Mouse (Mus musculus): ENCODE results near the gene Pick1. TPM values are rescaled to one million over a fixed set of nuclear protein-coding genes. Genes with fewer than 3 reads are reported as not detected.

Pick1 gene
- polyA plus RNA-seq, 1 experiment from 2014 or later = 24.5 TPM

Other genes starting within 250 kb of the Pick1 start
- 102 and 117 TPM in 2 replicates for gene H1f0, start 200.7 kb upstream of the Pick1 start, polyA plus RNA-seq (2014; fragmentation: Nextera tagmentation; extraction: Ambion mirVana)
- gene Galr3, start 187.3 kb upstream of the Pick1 start, polyA plus RNA-seq (2014; fragmentation: Nextera tagmentation; extraction: Ambion mirVana) = not detected in 2 replicates
- 20.2 and 23.0 TPM in 2 replicates for gene Ankrd54, start 166.3 kb upstream of the Pick1 start, polyA plus RNA-seq (2014; fragmentation: Nextera tagmentation; extraction: Ambion mirVana)
- 144 and 153 TPM in 2 replicates for gene Eif3l, start 154.0 kb upstream of the Pick1 start, polyA plus RNA-seq (2014; fragmentation: Nextera tagmentation; extraction: Ambion mirVana)
- gene Micall1, start 120.3 kb upstream of the Pick1 start, polyA plus RNA-seq (2014; fragmentation: Nextera tagmentation; extraction: Ambion mirVana) = 18.9 and 20.2 TPM in 2 replicates
- 271 and 299 TPM in 2 replicates for gene Polr2f, start 88.2 kb upstream of the Pick1 start, polyA plus RNA-seq (2014; fragmentation: Nextera tagmentation; extraction: Ambion mirVana)
- 5.6 and 8.4 TPM in 2 replicates for gene 1700088E04Rik, start 87.9 kb upstream of the Pick1 start, polyA plus RNA-seq (2014; fragmentation: Nextera tagmentation; extraction: Ambion mirVana)
- 0.63 and 0.80 TPM in 2 replicates for gene Sox10, start 63.9 kb upstream of the Pick1 start, polyA plus RNA-seq (2014; fragmentation: Nextera tagmentation; extraction: Ambion mirVana)
- gene Gm49486, start 218 bp downstream of the Pick1 start, polyA plus RNA-seq (2014; fragmentation: Nextera tagmentation; extraction: Ambion mirVana) = 0.63 and 0.84 TPM in 2 replicates
- 0.28 and 0.75 TPM in 2 replicates for gene Slc16a8, start 25.6 kb downstream of the Pick1 start, polyA plus RNA-seq (2014; fragmentation: Nextera tagmentation; extraction: Ambion mirVana)
- 9.1 and 13.9 TPM in 2 replicates for gene Baiap2l2, start 56.4 kb downstream of the Pick1 start, polyA plus RNA-seq (2014; fragmentation: Nextera tagmentation; extraction: Ambion mirVana)
- gene Pla2g6, start 99.2 kb downstream of the Pick1 start, polyA plus RNA-seq (2014; fragmentation: Nextera tagmentation; extraction: Ambion mirVana) = 10.9 and 11.7 TPM in 2 replicates
- 2.2 and 3.5 TPM in 2 replicates for gene Maff, start 117.4 kb downstream of the Pick1 start, polyA plus RNA-seq (2014; fragmentation: Nextera tagmentation; extraction: Ambion mirVana)
- 56.1 and 60.6 TPM in 2 replicates for gene Tmem184b, start 174.4 kb downstream of the Pick1 start, polyA plus RNA-seq (2014; fragmentation: Nextera tagmentation; extraction: Ambion mirVana)
- gene Csnk1e, start 226.4 kb downstream of the Pick1 start, polyA plus RNA-seq (2014; fragmentation: Nextera tagmentation; extraction: Ambion mirVana) = 83.0 and 95.1 TPM in 2 replicates

Measured in heart, embryonic 14.5 days (tissue).